Mouse (Mus musculus): ENCODE measurements around the gene Ubr2.

The Ubr2 gene

DNA sequence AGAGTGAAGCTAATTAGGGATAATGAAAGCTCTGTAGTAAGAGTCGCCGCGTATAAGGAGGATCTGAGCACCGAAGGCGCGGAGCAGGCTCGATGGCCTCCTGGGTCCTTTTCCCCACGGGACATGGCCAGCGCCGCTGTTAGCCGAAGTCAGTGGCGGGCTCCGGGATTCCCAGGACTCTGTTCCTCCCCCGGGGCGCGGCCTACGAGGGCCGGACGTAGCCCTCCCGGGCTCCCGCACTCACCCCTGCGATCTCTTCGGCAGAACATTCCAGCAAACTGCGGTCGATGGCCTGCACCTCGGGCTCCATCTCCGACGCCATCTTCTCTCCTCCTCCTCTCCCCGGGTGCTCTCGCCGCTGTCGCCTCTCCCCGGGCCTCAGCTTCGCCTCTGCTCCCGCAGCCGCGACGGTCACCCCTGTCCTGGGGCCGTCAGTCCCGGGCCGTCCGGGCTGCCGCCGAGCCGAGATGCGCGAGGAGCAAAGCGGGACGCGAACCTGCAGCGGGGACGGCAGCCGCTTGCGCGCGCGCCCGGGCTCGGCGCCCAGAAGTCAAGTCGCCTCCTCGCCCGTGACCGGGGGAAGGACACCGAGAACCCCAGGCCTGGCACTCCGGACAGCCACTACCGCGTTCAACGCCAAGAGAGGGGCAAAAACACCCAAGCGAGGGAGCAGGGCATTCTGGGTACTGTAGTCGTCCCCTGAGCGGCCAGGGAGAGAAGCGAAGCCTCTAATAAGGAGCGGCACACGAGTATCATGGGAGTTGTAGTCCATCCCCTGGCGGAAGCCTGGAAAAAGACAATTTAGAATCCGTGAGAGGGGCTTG, at the start of gene Ubr2:
Gene Ubr2 (minus strand): TSS at position 659 of the 824 bp plus-strand sequence.
- DNase-seq (ENCODE audit: low spot score in 2 of 2): peak; percentile 79 to 82

DNA sequence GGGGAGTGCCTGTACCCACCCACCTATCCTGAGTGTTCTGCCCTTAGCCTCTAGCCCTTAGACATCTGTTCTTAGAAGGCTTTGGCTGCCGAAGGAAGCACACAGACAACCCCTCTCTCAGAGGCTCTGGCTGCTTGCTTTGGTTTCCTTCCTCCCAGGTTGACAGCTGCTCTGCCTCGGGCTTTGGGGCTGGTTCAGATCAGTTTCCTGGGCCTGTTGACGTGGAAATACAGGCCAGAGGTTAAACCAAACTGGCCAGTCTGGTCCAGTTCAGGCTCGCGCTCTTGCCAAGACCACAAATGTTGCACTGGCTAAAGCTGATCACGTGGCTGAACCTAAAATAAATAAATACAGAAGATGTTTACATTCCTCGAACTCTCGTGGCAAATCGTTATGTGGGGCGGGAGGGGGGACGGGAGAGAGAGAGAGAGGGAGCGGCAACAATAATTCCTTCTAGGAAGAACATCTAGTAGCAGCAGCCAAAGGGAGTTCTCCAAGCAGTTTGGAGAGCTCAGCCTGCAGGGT, 49.5 kb upstream of the Ubr2 start:
- no peak for DNase-seq (ENCODE audit: low spot score in 2 of 2)

DNA sequence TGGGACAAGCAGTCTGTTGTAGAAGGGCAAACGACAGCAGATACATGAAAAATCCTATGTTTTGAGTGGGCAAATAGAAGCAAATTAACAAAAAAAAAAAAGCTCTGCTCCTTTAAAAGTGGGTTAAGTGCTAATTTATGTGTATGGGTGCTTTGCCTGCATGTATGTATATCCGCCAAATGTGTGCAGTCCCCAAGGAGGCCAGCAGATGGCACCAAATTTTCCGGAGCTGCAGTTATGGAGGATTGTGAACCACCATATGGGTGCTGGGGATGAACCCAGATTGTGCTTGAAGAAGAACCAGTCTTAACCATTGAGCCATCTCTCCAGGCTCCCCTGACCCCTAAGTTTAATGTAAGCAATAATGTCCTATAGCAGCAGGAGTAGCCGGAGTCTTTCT, 47.6 kb upstream of the Ubr2 start:
- no peak for DNase-seq (ENCODE audit: low spot score in 2 of 2)

DNA sequence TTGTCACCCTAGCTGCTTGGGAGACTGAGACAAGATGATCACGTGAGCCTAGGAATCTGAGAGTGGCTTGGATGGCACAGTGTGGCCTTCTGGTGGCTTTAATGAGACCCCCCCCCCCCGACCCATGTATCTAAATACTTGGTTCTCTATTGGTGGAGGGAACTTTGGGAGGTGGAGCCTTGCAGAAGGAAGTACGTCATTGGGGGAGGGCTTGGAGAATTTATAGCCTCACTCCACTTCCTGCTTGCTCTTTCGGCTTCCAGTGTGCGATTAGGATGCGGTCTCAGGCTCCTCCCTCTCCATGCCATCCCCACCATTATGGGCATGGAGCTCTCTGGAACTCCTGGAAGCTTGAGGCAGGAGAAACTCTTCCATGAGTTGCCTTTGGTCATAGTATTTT, 46.1 kb upstream of the Ubr2 start:
- no peak for DNase-seq (ENCODE audit: low spot score in 2 of 2)

DNA sequence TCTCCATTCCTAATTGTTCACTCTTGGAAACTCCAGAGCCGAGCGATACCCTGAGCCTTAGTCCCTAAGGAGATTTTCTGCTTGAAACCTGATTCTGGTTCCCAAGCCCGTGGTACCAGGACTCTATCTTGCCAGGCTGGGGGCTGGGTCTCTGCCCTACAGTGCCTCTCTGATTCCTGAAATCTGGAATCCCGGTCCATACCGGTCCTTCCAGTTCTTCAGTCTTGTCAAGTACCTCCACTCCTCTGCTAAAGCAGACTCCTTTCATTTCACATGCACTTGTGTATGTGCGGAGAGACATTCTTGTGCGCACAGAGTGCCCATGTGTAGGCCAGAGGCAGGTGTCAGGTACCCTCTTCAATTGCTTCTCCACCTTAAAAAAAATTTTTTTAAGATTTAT, 44.8 kb upstream of the Ubr2 start:
- DNase-seq (ENCODE audit: low spot score in 2 of 2): no peak

DNA sequence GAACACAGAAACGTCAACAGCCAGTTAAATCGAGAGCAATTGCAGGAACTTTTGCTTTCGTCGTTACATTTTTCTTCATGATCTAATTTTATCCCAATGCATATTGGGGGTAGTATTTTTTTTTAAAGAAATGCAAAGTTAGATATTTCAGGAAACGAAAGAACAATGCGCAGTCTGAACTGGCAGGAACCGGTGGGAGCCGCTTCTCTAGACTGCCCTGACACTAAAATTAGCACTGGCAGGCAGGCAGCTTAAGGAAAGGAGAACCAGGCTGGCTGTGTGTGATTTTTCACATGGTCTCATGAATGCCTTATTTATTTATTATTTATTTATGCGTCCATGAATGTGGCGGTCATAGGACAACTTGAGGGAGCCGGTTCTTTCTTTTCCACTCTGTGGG, 44.3 kb upstream of the Ubr2 start:
- no peak for DNase-seq (ENCODE audit: low spot score in 2 of 2)

DNA sequence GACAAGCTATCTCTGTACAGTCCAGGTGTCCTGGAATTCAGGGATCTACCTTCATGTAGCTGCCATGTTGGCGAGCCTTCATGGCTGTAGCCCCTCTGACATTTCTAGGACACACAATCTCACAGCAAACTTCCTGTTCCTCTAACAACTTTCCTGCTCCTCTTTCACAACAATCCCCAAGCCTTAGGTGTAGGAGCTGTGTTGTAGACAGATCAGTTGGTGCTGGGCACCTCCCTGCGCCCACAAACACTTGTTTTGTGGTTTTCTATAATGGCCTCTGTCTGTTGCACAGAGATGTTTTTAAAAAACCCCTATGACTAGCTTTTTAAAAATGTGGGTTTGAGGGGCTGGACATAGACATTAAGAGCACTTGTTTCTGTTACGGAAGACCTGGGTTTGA, 40.3 kb upstream of the Ubr2 start:
- no peak for DNase-seq (ENCODE audit: low spot score in 2 of 2)

DNA sequence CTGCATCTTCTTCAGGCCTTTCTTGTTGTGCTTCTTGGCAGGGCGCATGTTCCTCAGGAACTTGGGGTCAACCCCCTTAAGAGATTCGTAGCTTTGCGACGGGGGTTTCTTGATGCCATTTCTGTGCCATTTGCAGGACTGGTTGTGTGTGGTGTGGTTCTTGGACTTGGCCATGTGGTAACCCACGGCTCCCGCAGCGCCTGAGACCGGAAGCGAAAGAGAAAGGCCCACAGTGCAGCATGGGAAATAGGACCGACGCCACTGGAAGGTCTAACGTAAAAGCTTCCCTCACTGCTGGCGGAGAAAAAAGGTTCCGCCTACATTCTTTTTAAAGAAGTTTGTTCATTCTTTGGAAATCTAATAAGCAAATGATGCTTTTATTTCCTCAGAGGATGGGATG, 32.5 kb upstream of the Ubr2 start:
- no peak for DNase-seq (ENCODE audit: low spot score in 2 of 2)

DNA sequence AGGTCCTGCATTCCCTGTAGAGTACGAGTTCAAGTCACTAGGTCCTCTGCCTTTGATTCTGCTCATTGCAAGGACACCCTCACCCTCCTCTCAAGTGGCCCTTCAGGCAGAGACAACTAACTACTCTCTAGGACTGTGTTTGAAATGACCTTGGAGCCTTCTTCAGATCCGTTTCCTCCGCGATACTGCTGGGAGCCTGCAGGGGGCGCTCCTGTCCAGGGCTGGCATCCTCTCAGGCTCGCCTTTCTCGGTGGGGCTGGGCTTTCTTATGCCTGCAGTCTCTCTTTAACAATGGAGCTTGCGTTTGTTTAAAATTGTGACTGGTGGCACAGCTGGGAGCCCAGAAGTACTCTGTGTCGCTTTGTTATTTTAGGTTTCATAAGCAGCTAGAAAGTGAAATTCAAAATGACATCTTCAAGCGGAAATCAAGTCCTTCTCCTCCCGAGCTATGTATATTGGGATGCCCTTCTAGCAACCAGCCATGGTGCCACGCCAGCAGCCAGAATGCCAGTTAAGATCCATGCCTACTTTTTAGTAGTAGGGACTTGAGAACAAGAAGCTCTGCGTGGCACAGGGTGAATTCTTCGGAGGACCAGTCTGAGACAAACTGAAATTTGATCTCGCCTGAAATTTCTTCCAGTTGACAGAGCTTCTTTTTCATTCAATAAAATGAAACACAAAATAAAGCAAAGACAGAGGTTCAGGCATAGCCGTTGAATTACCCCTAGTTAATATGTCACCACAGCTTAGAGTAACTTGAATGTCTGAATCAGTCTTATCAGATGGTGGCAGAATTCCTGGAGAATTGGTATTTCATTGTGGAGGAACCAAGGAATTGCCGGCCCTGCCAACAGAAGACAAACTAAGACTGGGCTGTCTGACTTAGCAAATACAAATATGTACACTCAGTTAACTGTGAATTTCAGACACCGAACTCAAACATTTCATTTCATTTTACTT, 28.8 kb upstream of the Ubr2 start:
- DNase-seq (ENCODE audit: low spot score in 2 of 2): peak; percentile 31 to 60

DNA sequence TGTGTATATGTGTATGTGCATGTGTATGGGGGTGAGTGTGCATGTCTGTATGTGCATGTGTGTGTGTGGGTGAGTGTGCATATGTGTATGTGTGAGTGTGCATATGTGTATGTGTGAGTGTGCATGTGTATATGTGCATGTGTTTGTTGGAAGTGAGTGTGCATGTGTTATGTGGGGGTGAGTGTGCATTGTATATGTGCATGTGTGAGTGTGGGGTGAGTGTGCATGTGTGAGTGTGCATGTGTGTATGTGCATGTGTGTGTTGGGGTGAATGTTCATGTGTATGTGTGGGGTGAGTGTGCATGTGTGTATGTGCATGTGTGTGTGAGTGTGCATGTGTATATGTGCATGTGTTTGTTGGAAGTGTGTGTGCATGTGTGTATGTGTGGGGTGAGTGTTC, 24.2 kb upstream of the Ubr2 start:
- DNase-seq (ENCODE audit: low spot score in 2 of 2): no peak

DNA sequence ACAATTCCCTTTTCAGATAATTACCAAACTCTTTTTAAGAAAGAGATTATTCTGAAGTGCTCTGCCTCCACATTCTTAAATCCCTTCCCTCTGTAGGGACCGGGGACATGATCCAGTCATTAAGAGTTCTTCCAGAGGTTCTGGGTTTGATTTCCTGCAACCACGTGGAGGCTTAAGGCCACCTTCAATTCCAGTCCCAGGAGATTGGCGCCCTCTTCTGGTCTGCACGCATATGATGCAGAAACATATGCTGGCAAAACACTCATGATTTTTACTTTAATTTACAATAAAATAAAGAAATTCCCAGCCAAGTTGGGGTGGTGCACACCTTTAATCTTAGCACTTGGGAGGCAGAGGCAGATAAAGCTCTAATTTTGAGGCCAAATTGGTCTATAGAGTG, 23.3 kb upstream of the Ubr2 start:
- peak in 1 of 2 experiments; percentile 43 for DNase-seq (ENCODE audit: low spot score in 2 of 2)

DNA sequence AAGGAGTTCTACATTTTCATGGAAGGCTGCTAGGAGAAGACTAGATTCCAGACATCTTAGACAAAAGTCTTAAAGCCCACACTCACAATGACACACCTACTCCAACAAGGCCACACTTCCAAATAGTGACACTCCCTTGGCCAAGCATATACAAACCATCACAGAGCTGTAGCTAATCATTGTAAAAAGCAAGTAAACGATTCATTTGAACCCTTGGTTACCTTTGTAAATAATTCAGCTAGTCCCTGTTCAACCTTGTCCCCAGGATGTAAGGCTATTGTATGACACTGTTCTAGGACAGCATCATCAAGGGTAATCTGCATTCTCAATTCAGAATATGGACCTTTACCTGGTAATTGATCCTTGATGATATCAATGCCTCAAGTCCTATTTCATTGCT, 14.4 kb upstream of the Ubr2 start:
- DNase-seq (ENCODE audit: low spot score in 2 of 2): no peak

DNA sequence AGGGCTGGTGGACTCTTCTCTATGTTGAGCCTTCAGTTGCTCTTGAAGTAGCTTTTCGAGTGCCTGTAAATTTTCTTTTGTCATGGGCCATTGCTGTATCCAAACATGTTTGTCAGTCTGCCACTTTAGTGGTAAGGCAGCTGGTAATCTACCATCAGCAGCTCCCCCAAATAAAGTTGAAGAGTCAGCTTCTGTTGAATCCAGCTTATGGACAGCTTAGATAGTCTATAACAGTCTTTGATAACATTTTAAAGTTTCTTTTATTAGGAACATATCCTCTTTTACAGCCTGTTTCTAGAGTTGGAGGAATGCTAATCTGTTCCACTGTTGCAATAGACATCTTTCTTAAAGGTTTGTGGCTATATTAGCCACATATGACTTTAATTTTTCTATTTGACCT, 13.0 kb upstream of the Ubr2 start:
- no peak for DNase-seq (ENCODE audit: low spot score in 2 of 2)

DNA sequence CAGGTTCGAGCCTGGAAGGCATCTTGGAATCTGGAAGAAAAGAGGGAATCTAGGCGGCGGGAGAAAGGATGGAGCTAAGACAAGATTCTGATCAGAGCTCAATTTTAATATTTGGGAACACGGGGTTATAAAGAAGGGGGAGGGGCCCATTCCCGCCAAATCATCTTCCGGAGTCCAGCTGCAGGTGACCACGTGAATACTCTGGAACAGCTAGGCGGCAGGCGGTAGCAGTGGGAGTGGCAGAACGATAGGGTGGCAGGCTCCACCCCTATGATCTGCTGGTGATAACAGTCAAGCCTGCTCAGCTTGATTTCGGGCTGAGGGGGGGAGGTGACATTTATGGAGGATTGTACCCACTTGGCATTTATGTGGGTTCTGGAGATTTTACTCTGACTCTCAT, 2.5 kb upstream of the Ubr2 start:
- no peak for DNase-seq (ENCODE audit: low spot score in 2 of 2)

DNA sequence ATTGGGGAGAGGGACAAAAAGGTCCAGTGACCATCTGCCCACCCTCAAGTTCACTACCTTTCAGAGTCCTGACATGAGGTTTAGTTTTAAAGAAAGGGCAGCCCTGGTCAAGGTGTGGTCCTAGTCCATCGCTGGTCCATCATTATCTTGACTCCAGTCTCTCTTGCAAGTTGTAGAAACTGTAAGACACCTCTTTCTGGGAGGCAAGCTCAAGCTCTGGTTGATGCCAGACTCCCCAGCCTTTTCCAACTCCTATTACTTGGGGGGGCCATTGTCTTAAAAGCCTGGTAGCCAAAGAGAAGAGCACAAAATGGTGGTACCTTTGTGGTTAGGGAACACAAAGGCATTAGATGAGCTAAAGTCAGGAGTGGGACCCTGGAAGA, 1.3 kb upstream of the Ubr2 start:
- no peak for DNase-seq (ENCODE audit: low spot score in 2 of 2)

DNA sequence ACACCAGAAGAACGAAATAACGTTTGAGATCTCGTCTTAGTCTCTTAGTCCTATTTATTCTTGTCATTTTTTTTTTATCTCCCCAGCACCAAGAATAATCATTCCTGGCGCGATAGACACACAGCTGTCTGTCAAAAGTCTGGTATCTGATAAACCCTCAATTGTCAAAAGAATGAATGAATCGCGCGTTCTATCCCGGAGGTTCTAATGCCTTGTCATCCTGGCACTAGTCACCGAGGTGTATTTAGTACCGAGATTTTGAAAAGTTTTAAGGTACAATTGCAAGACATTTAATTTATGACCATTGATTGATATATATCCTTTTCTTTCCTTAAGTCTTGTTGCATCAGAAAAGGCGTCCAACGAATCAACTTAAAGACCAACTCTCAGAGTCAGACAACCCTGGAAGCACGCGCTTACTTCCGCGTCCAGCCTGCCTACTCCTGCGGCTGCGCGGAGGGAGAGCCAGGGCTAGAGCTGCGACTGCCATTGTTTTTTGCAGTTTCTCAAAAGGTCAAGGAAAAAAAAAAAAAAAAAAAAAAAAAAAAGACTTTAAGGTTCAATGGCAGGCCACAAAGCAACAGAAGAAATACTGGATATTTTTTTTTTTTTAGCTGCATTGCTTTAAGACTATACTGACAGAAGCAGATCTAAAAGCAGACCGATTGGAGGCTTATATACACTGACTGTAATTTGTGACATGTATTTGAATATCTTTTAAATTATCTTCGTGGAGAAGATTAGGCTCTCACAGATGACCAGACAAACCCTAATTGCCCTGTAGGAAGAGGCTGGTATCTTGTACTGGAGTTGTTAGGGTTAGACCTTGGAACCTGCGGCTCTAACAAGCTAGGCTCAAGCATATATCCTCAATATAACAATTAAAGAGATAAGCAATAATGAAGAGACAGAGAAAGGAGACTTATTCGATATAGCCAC, 635 bp upstream of the Ubr2 start:
- DNase-seq (ENCODE audit: low spot score in 2 of 2): peak; percentile 21 to 49

DNA sequence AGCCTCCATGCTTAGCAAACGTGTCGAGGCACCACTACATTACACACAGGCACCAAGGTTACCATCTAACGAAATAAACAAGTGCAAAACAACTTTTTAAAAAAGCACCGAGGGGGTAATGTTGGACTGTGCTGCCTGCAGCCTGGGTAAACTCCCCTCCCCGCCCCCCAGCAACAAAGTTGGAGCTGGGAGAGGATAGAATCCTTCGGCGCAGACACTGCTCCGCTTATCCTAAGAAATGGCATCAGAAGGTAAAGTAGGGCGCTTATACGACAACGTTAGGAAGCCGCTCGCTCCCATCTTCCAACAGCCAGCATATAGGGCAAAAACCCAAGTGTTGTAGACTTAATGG, 834 bp downstream of the Ubr2 start:
- no peak for DNase-seq (ENCODE audit: low spot score in 2 of 2)

DNA sequence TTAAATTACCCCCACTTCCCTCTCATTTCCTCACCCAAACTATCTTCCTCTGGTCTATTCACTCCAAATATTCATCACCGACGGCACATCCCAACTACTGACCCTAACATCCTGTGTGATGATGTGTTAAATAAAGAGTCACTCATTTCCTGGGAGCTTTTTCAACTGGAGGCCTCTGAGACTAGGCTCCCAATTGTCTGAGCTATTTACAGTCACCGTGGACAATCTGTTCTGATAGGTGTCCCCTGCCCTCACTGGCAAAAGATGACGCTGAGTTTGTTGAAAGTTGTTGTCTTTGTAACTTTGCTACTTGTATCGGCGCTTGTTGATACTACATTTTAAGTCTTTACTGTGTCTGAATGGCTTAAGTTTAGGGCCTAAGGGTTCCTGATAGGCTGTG, 1.3 kb downstream of the Ubr2 start:
- DNase-seq (ENCODE audit: low spot score in 2 of 2): no peak

DNA sequence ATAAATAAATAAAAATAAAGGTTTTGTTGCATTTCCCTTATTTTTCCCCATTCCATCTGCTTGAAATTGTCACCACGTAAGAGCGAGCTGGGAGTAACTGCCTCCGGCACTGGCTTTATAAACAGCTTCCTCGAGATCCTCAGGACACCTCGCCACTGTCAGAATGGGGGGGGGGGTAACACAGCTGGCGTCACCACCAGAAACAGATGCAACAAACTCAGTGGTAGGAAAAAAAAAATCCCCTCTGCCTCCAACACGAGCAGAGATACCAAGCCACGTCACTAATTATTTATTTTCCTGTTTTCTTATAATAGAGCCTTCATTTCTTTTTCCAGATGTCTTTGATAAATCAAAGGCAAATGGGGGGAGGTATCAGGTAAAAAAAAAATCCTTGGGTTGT, 1.9 kb downstream of the Ubr2 start:
- DNase-seq (ENCODE audit: low spot score in 2 of 2): no peak

DNA sequence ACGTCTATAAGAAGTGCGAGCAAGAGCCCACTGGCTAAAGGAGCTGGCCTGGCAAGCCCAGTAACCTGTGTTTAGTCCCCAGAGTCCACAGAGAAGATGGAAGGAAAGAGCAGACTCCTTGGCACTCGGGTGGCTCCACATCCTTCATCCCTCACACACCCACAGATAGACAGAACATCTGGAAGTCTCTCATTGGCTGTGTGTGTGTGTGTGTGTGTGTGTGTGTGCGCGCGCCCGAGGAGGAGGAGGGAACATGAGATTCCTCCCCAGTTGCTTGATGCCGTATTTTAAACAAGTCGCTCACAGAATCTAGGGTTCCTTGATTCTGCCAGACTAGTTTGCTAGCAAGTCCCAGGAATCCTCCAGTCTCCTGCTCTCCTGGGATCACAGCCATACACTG, 3.6 kb downstream of the Ubr2 start:
- no peak for DNase-seq (ENCODE audit: low spot score in 2 of 2)

DNA sequence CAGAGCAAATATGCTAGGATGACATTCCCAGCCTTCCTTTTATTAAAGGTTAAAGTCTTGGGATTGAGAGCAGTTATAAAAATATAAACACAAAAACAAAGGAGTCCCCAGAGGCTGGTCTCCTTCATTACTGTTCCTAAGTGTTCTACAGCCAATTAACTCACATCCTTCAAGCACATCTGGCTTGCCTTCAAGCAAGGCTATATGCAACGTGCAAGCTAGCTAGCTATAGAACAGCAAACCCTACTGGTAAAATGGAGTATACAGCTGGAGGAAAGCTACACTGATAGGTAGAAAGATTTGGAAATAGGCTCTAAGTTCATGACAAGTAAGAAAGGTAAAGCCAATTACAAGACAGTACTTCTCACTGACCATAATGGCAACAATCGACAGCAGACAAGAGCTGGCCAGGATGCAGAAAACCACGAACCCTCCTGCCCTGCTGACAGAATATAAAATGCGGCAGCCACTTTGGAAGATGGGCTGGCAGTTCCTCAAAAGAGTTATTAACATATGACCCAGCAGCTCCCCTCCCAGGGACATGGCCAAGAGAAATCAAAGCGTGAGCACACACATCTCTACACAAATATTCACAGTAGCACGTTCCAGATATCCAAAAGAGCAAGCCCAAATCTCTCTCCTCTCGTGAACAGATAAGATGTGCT, 4.5 kb downstream of the Ubr2 start:
- no peak for DNase-seq (ENCODE audit: low spot score in 2 of 2)
